Mouse (Mus musculus): ENCODE data around the gene Supt5. TPM values are rescaled to one million over a fixed set of nuclear protein-coding genes. Genes with fewer than 3 reads are reported as not detected.

Supt5 gene
- polyA plus RNA-seq, 1 experiment = 109 TPM

- Histone ChIP-seq H3K4me1 (ENCODE audit: control insufficient read depth, insufficient read depth, low read length) (peaks cover 4% of the 10 kb centered on the region; the same call in 1 of the 2 replicates), H3K4me3 (replicated peaks; ENCODE audit: extremely low read depth, low read depth, low read length) (peak overlapping the region; percentile 47)
- WGBS = 1% methylated on average over 57 of the region's 62 CpGs
- no peak for TF ChIP-seq CTCF (IDR thresholded peaks at IDR 0.05; ENCODE audit: insufficient read depth, low read length)
- TF ChIP-seq POLR2A (IDR thresholded peaks at IDR 0.05; ENCODE audit: borderline replicate concordance, extremely low read depth, low read depth, low read length) = no peak
- DNase-seq = peak; percentile 65
These were observed 70.5 kb downstream of the Supt5 start for GRCm38 (mm10) chr7:28268042-28268531.

DNA sequence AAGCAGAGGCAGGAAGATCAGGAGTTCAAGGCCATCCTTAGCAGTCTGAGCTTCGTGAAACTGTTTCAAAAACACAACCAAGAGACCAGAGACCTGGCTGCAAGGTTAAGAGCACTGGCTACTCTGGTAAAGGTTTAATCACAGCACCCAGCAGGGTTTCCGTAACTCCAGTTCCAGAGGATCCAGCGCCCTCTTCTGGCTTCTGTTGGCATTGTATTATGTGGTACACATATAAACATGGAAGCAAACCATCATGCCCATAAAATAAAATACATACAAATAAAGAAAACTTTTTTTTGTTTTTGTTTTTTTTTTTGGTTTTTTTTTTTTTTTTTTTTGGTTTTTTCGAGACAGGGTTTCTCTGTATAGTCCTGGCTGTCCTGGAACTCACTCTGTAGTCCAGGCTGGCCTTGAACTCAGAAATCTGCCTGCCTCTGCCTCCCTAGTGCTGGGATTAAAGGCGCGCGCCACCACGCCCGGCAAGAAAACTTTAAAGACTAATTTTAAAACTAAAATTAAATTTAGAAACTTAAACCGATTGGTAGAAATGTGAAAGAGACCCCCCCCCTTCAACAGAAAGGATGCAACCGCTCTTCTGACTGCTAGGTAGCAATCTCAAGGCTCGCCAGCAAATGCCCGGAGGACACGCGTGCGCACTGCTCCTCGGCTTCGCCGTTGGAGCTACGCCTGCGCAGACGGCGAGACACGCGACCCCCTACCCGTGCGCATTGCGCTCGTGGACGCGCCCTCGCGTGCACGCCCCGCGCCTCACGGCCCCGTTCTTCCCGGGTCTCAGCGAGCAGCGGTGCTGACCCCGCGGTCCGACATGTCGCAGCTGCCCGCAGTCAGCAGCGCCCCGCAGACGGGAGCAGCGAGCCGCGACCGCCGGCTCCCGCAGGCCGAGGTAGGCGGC lies 71.2 kb downstream of the Supt5 start, which contains the start of gene Eid2:
TSS of gene Eid2 (plus strand) at position 753 of the 913 bp plus-strand sequence.
- no peak for TF ChIP-seq CTCF (IDR thresholded peaks at IDR 0.05; ENCODE audit: insufficient read depth, low read length)
- peak; percentile 62; the same call in 1 of the 2 replicates for TF ChIP-seq POLR2A (IDR thresholded peaks at IDR 0.05; ENCODE audit: borderline replicate concordance, extremely low read depth, low read depth, low read length)
- peak; percentile 62 for DNase-seq
- Histone ChIP-seq H3K4me3 (replicated peaks; ENCODE audit: extremely low read depth, low read depth, low read length) (peak within 1 kb of the TSS; percentile 47), H3K4me1 (ENCODE audit: control insufficient read depth, insufficient read depth, low read length) (peaks cover 4% of the 10 kb centered on the region; the same call in 1 of the 2 replicates)
- WGBS = 7% methylated on average over 57 of the region's 57 CpGs

DNA sequence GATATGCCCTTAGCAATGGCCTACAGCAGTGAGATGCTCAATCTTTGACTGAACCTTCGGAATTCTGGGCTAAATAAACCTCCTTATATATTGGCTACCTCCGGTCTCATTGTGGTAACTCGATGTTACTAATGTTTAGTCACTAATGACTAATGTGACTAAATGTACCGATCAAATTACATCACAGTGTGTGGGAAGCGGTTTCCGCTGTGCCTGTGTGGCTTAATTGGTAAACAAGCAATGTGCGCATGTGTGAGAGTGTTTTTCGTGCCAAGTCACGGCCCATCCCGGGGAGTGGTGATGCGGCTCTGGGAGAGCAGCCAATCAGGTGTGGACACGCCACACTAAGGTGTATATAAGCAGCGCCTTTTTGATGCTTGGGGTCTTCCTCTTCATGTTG lies 73.2 kb downstream of the Supt5 start:
- H3K4me1 ChIP-seq (ENCODE audit: control insufficient read depth, insufficient read depth, low read length) = peaks cover 4% of the 10 kb centered on the region; the same call in 1 of the 2 replicates
- no peak for DNase-seq
- 86% methylated on average over 13 of the region's 13 CpGs for WGBS
- TF ChIP-seq POLR2A (IDR thresholded peaks at IDR 0.05; ENCODE audit: borderline replicate concordance, extremely low read depth, low read depth, low read length) (no peak), CTCF (IDR thresholded peaks at IDR 0.05; ENCODE audit: insufficient read depth, low read length) (no peak)
- H3K4me3 ChIP-seq (replicated peaks; ENCODE audit: extremely low read depth, low read depth, low read length) = no peak overlapping the region

Other genes starting within 250 kb of the Supt5 start
- gene 9530053A07Rik, start 209.3 kb downstream of the Supt5 start, polyA plus RNA-seq (2012; rRNA removed) = 0.45 and 0.63 TPM in 2 replicates
- 32.4 and 40.9 TPM in 2 replicates for gene Fbl, start 169.0 kb downstream of the Supt5 start, polyA plus RNA-seq (2012; rRNA removed)
- 50.1 and 53.7 TPM in 2 replicates for gene Dyrk1b, start 159.3 kb downstream of the Supt5 start, polyA plus RNA-seq (2012; rRNA removed)
- gene Eid2, start 70.9 kb downstream of the Supt5 start, polyA plus RNA-seq (2012; rRNA removed) = 5.2 and 8.1 TPM in 2 replicates
- gene Eid2b, start 61.0 kb downstream of the Supt5 start, polyA plus RNA-seq (2012; rRNA removed) = 11.9 and 15.6 TPM in 2 replicates
- gene Selenov, start 47.6 kb downstream of the Supt5 start, polyA plus RNA-seq (2012; rRNA removed) = not detected in 2 replicates
- gene Dll3, start 36.5 kb downstream of the Supt5 start, polyA plus RNA-seq (2012; rRNA removed) = 0.12 and 0.20 TPM in 2 replicates
- 38.8 and 44.4 TPM in 2 replicates for gene Timm50, start 26.7 kb downstream of the Supt5 start, polyA plus RNA-seq (2012; rRNA removed)
- gene Rps16, start 11.9 kb upstream of the Supt5 start, polyA plus RNA-seq (2012; rRNA removed) = 529 and 774 TPM in 2 replicates
- gene Plekhg2, start 33.9 kb upstream of the Supt5 start, polyA plus RNA-seq (2012; rRNA removed) = 37.5 and 40.0 TPM in 2 replicates
- 83.3 and 136 TPM in 2 replicates for gene Zfp36, start 41.5 kb upstream of the Supt5 start, polyA plus RNA-seq (2012; rRNA removed)
- 37.3 and 39.2 TPM in 2 replicates for gene Med29, start 54.0 kb upstream of the Supt5 start, polyA plus RNA-seq (2012; rRNA removed)
- gene Paf1, start 54.2 kb upstream of the Supt5 start, polyA plus RNA-seq (2012; rRNA removed) = 81.5 and 103 TPM in 2 replicates
- 24.2 and 24.3 TPM in 2 replicates for gene Gmfg, start 98.7 kb upstream of the Supt5 start, polyA plus RNA-seq (2012; rRNA removed)
- 5.5 and 7.0 TPM in 2 replicates for gene Lrfn1, start 113.2 kb upstream of the Supt5 start, polyA plus RNA-seq (2012; rRNA removed)
- not detected in 2 replicates for gene Ifnl2, start 171.7 kb upstream of the Supt5 start, polyA plus RNA-seq (2012; rRNA removed)
- not detected in 2 replicates for gene Ifnl3, start 184.1 kb upstream of the Supt5 start, polyA plus RNA-seq (2012; rRNA removed)
- 27.0 TPM in 1 of 2 replicates, not detected in the other for gene Sycn, start 202.1 kb upstream of the Supt5 start, polyA plus RNA-seq (2012; rRNA removed)
- 0.53 and 27.0 TPM in 2 replicates for gene Nccrp1, start 208.5 kb upstream of the Supt5 start, polyA plus RNA-seq (2012; rRNA removed)

All from lung, adult 2 months (tissue).